Mouse (Mus musculus) ES-E14 (cell line): ENCODE measurements around the gene Gins1. TPM values are rescaled to one million over a fixed set of nuclear protein-coding genes. Genes with fewer than 3 reads are reported as not detected.
"Not testable (repeated sequence)": the region's sequence is repeated elsewhere in the genome, so short reads cannot be mapped to it uniquely, and the experiment has no call there.

Source experiments
- DNase-seq: peaks from one replicate; pipeline ENCODE4 v3.0.0-alpha.2; 2013; ENCODE audit warnings: low read depth, low spot score
- H3K27ac ChIP-seq: 2 replicates; pipeline ENCODE4 v1.5.1; 2012; ENCODE audit warnings: low read depth, mild to moderate bottlenecking, low read length, moderate library complexity, mixed read lengths; ENCODE audit not compliant: poor library complexity, insufficient read depth, severe bottlenecking
- H3K36me3 ChIP-seq: 2 replicates; pipeline ENCODE4 v1.6.1; 2012; ENCODE audit warnings: mild to moderate bottlenecking, low read length, moderate library complexity, mixed read lengths; ENCODE audit not compliant: control insufficient read depth, poor library complexity, insufficient read depth, severe bottlenecking
- H3K4me1 ChIP-seq, 2 experiments: fragments of 150-350 bp in 1 of 2; sonication (generic) in 1 of 2; 2 replicates each; pipeline ENCODE4 v1.6.1; 2012; ENCODE audit warnings: low read length in 2 of 2, mild to moderate bottlenecking in 1 of 2, mixed read lengths in 1 of 2; ENCODE audit not compliant: control insufficient read depth in 2 of 2, insufficient read depth in 2 of 2, poor library complexity in 1 of 2
- H3K4me3 ChIP-seq, 2 experiments: fragments of 150-350 bp in 1 of 2; sonication (generic) in 1 of 2; 2 replicates each; pipeline ENCODE4 v1.5.1; 2012; ENCODE audit warnings: low read length in 2 of 2, low read depth in 1 of 2, mild to moderate bottlenecking in 1 of 2, mixed read lengths in 1 of 2; ENCODE audit not compliant: insufficient read depth in 1 of 2, poor library complexity in 1 of 2, severe bottlenecking in 1 of 2
- H3K9ac ChIP-seq: 2 replicates; pipeline ENCODE4 v1.6.1; 2012; ENCODE audit warnings: low read depth, mild to moderate bottlenecking, low read length, mixed read lengths; ENCODE audit not compliant: poor library complexity, insufficient read depth, severe bottlenecking
- H3K9me3 ChIP-seq: fragments of 150-350 bp; sonication (generic); 2 replicates; pipeline ENCODE4 v1.6.1; 2012; ENCODE audit warnings: low read depth, mild to moderate bottlenecking, low read length; ENCODE audit not compliant: control insufficient read depth, insufficient read depth
- CHD2 ChIP-seq: IDR thresholded peaks from 2 replicates; pipeline ENCODE4 v1.6.1; 2014; ENCODE audit warnings: mild to moderate bottlenecking, low read depth, low read length, inconsistent platforms
- HCFC1 ChIP-seq: IDR thresholded peaks from 2 replicates; pipeline ENCODE4 v1.6.1; 2012; ENCODE audit warnings: low read length, inconsistent platforms, borderline replicate concordance; ENCODE audit not compliant: insufficient read depth
- MAFK ChIP-seq: IDR thresholded peaks from 2 replicates; pipeline ENCODE4 v1.6.1; 2014; ENCODE audit warnings: mild to moderate bottlenecking, low read depth, low read length, inconsistent platforms; ENCODE audit not compliant: insufficient read depth
- ZC3H11A ChIP-seq: IDR thresholded peaks from 2 replicates; pipeline ENCODE4 v1.6.1; 2012; ENCODE audit warnings: low read depth, mild to moderate bottlenecking, inconsistent platforms, low read length, borderline replicate concordance
- ZNF384 ChIP-seq: IDR thresholded peaks from 2 replicates; pipeline ENCODE4 v1.6.1; 2012; ENCODE audit warnings: low read depth, low read length, inconsistent platforms
- in situ Hi-C, 2 experiments: fragments of 600-800 bp; cut with MboI; formaldehyde crosslinking; loops; one replicate each; pipeline ENCODE4 v1.15.1; 2025; ENCODE audit warnings: low sequenced_read_pairs in 2 of 2, inconsistent platforms in 1 of 2; ENCODE audit not compliant: unreplicated experiment in 2 of 2
- total RNA-seq: library from RNA; depleted of rRNA; stranded (reverse); fragments of 300-350 nt; gene quantifications from 2 replicates; pipeline ENCODE4 v1.2.3, GENCODE M21; 2012

The Gins1 gene
- total RNA-seq, 1 experiment, result 45.6 TPM

DNA sequence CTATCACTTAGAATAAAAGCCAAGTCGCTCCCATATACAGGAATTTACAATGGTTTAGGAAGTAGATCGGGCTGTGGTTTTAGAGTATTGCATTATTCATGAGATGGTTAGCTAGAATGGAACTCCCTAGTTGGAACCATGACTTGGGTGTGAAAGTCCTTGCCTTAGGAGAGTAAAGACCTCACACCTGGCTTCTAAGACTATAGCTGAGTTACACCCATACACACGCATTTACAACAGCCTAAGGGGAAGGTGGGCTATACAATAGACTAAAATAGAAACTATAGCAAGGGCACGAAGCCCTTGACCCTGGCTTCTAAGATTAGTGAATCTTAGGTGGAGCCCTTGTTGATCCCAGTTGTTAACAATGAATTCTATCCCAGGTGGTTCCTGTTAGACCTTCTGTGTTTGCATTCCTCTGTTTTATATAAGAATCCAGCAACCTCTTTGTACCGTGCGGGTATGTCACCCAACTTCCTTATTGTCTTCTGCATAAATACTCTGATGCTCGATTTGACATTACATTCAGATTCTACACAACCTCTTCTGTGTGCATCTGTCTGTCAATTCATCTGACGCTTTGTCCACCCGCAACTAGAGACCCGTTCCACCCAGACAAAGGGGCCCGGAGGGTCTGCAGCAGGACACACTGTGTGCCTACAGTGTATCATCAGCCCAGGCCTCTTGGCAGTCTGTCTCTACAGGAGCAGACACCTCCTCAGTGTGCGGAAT is 42.8 kb downstream of the Gins1 start:
- H3K9me3 ChIP-seq, in situ Hi-C loops: not testable (repeated sequence)
- peak overlapping the region; percentile 96 for H3K27ac ChIP-seq
- peak overlapping the region in 1 of 2 experiments; percentile 23; a peak in 1 of 4 replicates for H3K4me3 ChIP-seq
- peaks cover 22% of the 10 kb centered on the region; the same call in 1 of the 2 replicates for H3K36me3 ChIP-seq
- DNase-seq, result peak; percentile 57
- peaks cover 14 to 41% of the 10 kb centered on the region in 2 experiments; a peak in 3 of 4 replicates for H3K4me1 ChIP-seq
- peak overlapping the region; percentile 64; the same call in 1 of the 2 replicates for H3K9ac ChIP-seq

DNA sequence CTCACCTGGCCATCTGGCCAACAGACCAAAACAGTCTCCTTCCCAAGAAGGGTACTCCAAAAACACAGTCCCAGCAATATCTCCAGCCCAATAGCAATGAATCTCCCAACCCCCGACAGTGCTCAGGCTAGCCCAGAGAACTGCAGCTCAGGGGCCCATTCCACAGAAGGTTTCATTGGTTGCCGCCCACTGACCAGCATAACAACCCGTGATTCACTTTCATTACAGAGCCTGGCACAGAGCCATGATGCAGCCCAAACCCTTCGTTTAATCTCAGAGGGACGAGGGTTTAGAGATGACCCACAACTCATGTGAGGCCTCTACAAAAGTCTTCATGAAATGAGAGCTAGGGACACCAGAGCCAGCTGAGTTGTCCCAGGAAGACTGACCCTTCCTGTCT is 43.6 kb downstream of the Gins1 start:
- H3K36me3 ChIP-seq, result peaks cover 19% of the 10 kb centered on the region; the same call in 1 of the 2 replicates

DNA sequence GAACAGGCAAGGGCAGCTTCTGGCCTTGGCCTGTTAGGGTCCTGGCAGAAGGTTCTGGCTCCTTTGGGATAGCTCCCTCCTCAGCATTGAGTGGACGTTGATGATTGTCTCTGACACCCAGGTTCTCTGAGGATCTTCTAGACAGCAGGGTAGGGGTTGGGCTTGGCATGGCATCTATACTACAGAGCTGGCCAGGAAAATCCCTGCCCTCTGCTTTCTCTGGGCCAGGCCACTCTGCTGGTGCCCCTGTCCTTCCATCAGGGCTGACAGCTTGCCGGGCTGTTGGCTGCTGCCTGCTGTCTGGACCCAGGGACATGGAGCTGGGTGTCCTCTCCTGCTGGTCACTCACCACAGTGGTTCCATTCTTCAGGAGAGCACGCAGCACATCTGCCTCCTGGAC is 44.5 kb downstream of the Gins1 start:
- no peak for DNase-seq
- no peak overlapping the region for H3K4me3 ChIP-seq
- H3K36me3 ChIP-seq, result peaks cover 18% of the 10 kb centered on the region; the same call in 1 of the 2 replicates
- peaks cover 14 to 43% of the 10 kb centered on the region in 2 experiments; a peak in 3 of 4 replicates for H3K4me1 ChIP-seq
- H3K9ac ChIP-seq, result no peak overlapping the region
- H3K9me3 ChIP-seq, result no peaks in the 10 kb centered on the region
- TF ChIP-seq HCFC1, result no peak
- no peak for TF ChIP-seq ZC3H11A
- no peak for TF ChIP-seq CHD2
- no peak for TF ChIP-seq MAFK
- no peak for TF ChIP-seq ZNF384
- in situ Hi-C loops, result no loop called here
- H3K27ac ChIP-seq, result peak overlapping the region; percentile 29

More for the DNA sequence above, 43.6 kb downstream of the Gins1 start:
- no peak for DNase-seq
- TF ChIP-seq CHD2 (no peak; the same call in 1 of the 2 replicates), ZC3H11A (no peak), MAFK (no peak)
- H3K9me3 ChIP-seq, result no peaks in the 10 kb centered on the region
- H3K9ac ChIP-seq, result peak overlapping the region; percentile 64; the same call in 1 of the 2 replicates
- H3K4me3 ChIP-seq, result no peak overlapping the region
- in situ Hi-C loops, result no loop called here
- peak overlapping the region; percentile 96 for H3K27ac ChIP-seq
- H3K4me1 ChIP-seq, result peaks cover 14 to 41% of the 10 kb centered on the region in 2 experiments; a peak in 3 of 4 replicates

DNA sequence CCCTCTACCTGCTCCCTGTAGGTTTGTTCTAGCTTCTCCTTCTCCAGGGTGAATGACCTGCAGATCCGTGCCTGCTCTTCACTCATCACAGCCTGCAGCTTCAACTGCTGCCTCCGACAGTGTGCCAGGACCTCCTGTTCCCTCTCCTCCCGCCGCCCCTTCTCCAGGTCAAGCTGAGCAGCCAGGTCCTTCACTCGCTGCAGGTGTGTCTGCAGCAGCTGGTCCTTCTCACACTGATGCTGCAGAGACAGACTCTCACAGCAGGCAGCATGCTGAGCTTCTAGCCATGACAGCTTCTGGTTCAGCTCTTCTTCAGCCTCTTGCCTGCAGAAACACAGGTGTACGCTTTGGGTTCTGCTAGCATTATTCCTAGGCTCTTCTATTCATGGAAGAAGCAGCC is 44.9 kb downstream of the Gins1 start:
- no peak for DNase-seq
- no peak overlapping the region for H3K27ac ChIP-seq
- peaks cover 17% of the 10 kb centered on the region; the same call in 1 of the 2 replicates for H3K36me3 ChIP-seq
- TF ChIP-seq CHD2 (no peak), ZC3H11A (no peak), ZNF384 (no peak), HCFC1 (no peak), MAFK (no peak)
- in situ Hi-C loops, result no loop called here
- H3K4me3 ChIP-seq, result no peak overlapping the region
- H3K4me1 ChIP-seq, result peaks cover 14 to 43% of the 10 kb centered on the region in 2 experiments; a peak in 3 of 4 replicates
- no peak overlapping the region for H3K9ac ChIP-seq
- H3K9me3 ChIP-seq, result no peaks in the 10 kb centered on the region

DNA sequence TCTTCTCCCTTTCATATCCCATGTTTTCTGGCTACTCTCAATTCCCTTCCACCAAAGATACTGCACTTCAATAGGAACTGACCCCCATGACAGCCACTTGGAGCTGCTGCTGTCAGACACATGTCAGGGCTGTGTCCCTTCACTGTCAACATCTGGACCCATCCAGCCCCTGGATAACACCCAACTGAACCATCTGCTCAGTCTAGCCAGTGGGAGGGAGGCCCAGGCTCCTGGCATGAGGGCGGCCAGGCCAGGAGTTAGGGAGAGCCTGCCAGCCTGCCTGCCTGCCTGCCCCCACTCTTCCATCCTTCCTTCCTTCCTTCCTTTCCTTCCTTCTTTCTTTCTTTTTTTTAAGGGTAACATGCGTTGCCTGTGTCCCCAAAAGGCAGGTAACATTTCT is 46.0 kb downstream of the Gins1 start:
- in situ Hi-C loops, result no loop called here
- Histone ChIP-seq H3K27ac (no peak overlapping the region), H3K9ac (no peak overlapping the region), H3K9me3 (no peaks in the 10 kb centered on the region), H3K36me3 (peaks cover 17% of the 10 kb centered on the region; the same call in 1 of the 2 replicates), H3K4me1 (peaks cover 15 to 41% of the 10 kb centered on the region in 2 experiments), H3K4me3 (no peak overlapping the region)
- DNase-seq, result no peak
- TF ChIP-seq ZNF384 (no peak), ZC3H11A (no peak), MAFK (no peak), HCFC1 (no peak), CHD2 (no peak)
